Mouse (Mus musculus) fibroblast of lung, adult 2 months (primary cell): Measurements from ENCODE around the gene Atp1a2.

Experiments
- DNase-seq: peaks from one replicate; pipeline ENCODE4 v3.0.0-alpha.2; 2011; ENCODE audit warnings: low read depth

The Atp1a2 gene

GRCm38 (mm10) chr1:172304443-172304842 is 6.6 kb upstream of the Atp1a2 start:
- no peak for DNase-seq

DNA sequence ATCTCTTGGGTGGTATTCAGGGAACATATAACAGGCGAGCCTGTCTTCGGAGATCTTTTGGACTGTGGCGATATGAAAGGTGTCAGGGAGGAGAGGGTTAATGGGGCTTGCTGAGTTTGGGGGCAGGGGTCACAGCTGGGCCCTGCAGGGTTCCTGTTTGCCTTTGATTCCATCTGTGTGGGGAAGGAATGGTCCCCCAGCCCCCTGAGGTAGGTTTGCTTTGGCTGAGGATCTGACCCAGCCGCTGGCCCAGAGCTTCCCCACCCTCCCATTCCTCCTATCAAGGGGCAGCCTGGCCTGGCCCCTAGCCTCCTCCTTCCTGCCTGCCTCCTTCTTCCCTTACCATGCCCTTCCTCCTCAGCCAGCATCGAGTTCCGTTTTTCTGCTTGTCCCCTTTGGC is 5.0 kb upstream of the Atp1a2 start:
- no peak for DNase-seq

- no peak for DNase-seq
Measured at GRCm38 (mm10) chr1:172302311-172302710, 4.4 kb upstream of the Atp1a2 start.

- no peak for DNase-seq
Measured at GRCm38 (mm10) chr1:172301180-172301579, 3.3 kb upstream of the Atp1a2 start.

GRCm38 (mm10) chr1:172300247-172300646 is 2.4 kb upstream of the Atp1a2 start:
- no peak for DNase-seq

- no peak for DNase-seq
Measured at GRCm38 (mm10) chr1:172299528-172299927, 1.7 kb upstream of the Atp1a2 start.

GRCm38 (mm10) chr1:172296816-172297510 is 901 bp downstream of the Atp1a2 start:
- no peak for DNase-seq

- DNase-seq: no peak
Measured at GRCm38 (mm10) chr1:172295751-172296197, 2.1 kb downstream of the Atp1a2 start.

DNA sequence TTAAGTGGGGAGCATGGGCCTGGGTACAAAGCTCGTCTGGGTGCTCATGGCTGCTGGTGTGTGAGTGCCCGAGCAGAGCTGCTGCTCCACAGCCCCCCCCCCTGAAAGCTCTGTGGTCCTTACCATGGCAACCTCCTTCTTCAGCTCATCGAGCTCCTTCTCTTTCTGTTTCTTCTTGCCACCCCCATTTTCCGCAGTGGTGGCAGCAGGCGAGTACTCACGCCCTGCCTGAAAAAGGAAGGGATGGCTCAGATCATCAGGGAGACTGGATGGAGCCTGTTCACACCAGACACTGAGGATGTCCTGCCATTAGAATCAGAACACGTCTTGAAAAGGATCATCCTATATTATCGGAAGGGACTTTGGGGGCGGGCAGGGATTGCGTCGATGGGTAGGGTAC is 4.4 kb downstream of the Atp1a2 start:
- no peak for DNase-seq

- DNase-seq: no peak
Measured at GRCm38 (mm10) chr1:172292880-172293279, 5.0 kb downstream of the Atp1a2 start.

DNA sequence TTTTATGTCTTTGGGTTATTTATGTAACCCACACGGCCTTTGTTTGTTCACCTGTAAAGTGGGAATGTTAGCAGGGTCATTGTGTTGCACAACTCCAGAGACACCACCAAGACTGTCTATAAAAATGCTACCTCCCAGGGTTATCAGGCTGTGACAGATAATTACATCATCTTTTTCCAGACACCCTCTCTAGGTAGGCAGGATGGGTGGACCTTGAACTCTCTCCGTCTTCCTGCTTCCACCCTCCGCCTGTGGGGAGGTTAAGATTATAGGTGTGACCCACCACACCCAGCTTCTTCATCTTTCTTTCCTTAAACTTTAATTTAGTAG is 8.3 kb downstream of the Atp1a2 start:
- DNase-seq: no peak

DNA sequence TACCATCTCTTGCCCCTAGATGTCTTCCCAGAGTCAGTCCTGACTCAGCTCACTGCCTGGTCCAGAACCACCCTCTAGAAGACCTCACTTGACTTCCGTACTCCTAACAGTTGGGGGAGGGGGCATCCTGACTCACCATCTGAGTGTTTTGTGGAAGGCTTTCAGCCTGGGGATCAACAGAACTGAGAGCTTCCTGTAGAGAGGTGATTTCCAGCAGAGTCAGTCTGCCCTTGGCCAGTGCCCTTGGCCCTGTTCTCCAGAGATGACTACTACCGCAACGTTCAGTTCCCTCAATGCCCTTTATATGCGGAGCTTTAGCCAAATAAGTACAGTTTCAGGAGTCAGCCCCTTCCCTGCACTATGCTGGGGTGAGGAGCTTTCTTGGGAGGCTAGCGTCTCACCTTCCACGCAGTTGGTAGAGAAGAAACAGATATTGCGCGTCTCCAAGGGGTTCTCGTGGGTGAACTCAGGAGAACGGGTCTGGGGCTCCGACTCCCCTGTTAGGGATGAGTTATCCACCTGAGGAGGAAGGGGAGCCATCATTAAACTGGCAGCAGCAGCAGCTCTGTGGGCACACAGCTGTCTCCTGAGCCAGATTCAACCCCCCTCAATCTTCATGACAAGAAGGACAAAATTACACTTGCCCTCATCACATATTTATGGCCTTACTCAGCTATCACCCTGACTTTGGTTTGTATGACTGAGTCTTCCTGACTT is 8.8 kb downstream of the Atp1a2 start:
- no peak for DNase-seq

GRCm38 (mm10) chr1:172286740-172287139 is 11.1 kb downstream of the Atp1a2 start:
- no peak for DNase-seq

- DNase-seq: no peak
Measured at GRCm38 (mm10) chr1:172284221-172284620, 13.6 kb downstream of the Atp1a2 start.

GRCm38 (mm10) chr1:172283073-172283472 is 14.8 kb downstream of the Atp1a2 start:
- no peak for DNase-seq

DNA sequence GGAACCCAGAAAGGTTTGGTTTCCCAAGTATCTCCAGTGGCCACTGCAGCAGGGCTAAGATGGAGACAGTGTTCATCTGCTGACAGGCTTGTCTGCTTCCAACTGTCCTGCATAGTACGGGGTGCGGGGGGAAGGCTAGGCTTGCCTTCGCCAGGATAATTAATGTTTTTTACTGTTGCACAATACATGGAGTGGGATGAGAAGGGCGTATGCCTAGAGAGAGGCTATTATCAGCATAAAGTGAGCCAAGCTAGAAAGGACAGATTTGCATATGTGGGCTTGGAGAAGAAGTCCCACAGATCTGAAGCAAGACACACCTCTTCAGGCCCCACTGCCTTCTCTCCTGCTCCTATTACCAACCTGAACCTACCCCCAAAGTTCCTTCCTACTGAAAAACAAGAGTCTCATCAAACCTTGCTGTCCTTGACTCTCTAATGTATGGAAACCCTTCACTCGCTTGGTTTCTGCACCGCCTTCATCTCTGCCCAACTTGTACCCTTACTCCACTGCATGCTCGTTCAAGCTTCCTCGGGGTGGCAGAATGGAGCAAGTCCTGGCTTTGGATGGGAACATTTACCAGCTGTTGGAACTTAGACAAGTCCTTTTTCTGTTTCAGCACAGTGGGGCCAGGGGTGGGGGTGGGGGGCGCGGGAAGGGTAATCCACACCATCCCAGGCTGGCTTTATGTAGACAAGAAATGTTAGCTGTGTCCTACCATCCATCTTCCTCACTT is 16.2 kb downstream of the Atp1a2 start:
- no peak for DNase-seq

- no peak for DNase-seq
Measured at GRCm38 (mm10) chr1:172279768-172280509, 17.9 kb downstream of the Atp1a2 start.

- DNase-seq: no peak
Measured at GRCm38 (mm10) chr1:172278328-172278727, 19.5 kb downstream of the Atp1a2 start.

DNA sequence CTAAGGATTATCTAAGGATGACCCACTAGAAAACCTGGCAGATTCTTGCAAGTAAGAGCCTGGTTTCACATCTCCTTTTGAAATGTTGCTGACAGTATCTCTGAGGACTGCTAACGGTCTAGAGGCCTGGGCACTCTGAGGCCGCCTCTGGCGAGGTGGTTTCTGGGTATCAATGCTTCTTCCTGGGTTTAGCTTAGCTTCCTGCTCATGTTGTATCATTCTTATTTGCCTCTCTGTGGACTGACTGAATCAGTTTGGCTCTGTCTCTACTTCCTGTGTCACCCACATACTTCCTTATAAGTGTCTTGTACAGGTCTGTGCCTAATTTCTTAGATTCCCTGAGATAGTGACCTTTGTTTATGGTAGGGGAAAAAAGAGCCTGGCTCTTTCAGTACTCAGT is 20.7 kb downstream of the Atp1a2 start:
- no peak for DNase-seq

GRCm38 (mm10) chr1:172274547-172274946 is 23.3 kb downstream of the Atp1a2 start:
- no peak for DNase-seq

DNA sequence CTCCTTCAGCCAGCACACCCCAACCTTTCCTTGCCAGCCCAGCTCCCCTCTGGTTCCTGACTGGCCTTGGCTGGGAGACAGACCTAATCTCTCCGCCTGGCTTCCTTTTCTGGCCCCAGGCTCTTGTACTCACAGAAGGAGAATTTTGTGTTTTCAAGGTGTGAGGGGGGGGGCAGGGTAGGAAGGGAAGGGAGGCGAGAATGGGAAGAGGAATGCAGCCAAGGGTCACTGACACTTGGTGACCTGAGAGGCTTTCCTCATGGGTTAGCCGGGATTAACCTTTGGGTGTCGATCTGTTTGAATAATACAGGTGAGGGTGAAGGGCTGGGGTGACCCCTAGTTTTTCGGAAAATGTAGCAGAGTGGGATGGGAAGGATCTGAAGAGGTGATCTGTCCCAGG is 23.7 kb downstream of the Atp1a2 start:
- no peak for DNase-seq

DNA sequence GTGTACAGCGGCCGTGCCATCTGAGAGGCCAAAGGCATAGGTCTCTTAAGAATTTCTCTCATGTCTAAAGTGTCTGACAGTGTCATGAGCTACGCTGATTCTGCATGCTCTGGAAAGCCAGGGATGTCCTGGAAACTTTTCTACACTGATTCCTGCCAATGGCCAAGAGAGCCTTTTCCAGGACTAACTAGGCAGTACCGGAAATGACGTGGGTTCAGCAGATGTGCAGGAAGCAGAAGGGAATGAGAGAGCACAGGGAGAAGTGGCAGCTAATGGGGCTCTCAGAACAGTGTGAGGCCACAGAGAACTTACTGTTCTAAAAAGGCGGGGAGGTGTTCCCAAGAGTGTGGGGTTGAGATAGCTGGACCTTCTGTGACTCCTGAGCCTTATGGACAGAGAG is 24.5 kb downstream of the Atp1a2 start:
- no peak for DNase-seq
